Mouse (Mus musculus) erythroblast, embryonic 14.5 days (primary cell): ENCODE measurements around the gene Upb1. TPM values are rescaled to one million over a fixed set of nuclear protein-coding genes. Genes with fewer than 3 reads are reported as not detected.
"Not testable (repeated sequence)": the region's sequence is repeated elsewhere in the genome, so short reads cannot be mapped to it uniquely, and the experiment has no call there.

Source experiments
- H3K27me3 ChIP-seq: 2 replicates; pipeline ENCODE4 v1.6.1; 2012; ENCODE audit warnings: inconsistent platforms; ENCODE audit not compliant: control insufficient read depth
- H3K36me3 ChIP-seq: 2 replicates; pipeline ENCODE4 v1.6.1; 2012; ENCODE audit warnings: mild to moderate bottlenecking, inconsistent platforms; ENCODE audit not compliant: control insufficient read depth
- H3K4me1 ChIP-seq: 2 replicates; pipeline ENCODE4 v1.6.1; 2012; ENCODE audit warnings: inconsistent platforms; ENCODE audit not compliant: control insufficient read depth
- H3K4me3 ChIP-seq: replicated peaks from 2 replicates; pipeline ENCODE3; 2012; ENCODE audit warnings: moderate library complexity, mild to moderate bottlenecking, inconsistent platforms
- H3K9me3 ChIP-seq: 2 replicates; pipeline ENCODE4 v1.6.1; 2012; ENCODE audit warnings: low read length, inconsistent platforms, mixed read lengths; ENCODE audit not compliant: control insufficient read depth
- GATA1 ChIP-seq: IDR thresholded peaks from 2 replicates; pipeline ENCODE4 v1.6.1; 2012; ENCODE audit warnings: low read length, inconsistent platforms, mixed read lengths
- TAL1 ChIP-seq: IDR thresholded peaks from 3 replicates; pipeline ENCODE4 v1.6.1; 2012; ENCODE audit warnings: low read length, inconsistent platforms, mixed read lengths
- polyA plus RNA-seq: library from polyadenylated mRNA; stranded (reverse); fragments of >175 nt; gene quantifications from 2 replicates; pipeline ENCODE4 v1.2.3, GENCODE M21; 2012

Gene Upb1
- polyA plus RNA-seq, 1 experiment, result not detected

- TF ChIP-seq GATA1, result no peak
- no peak for TF ChIP-seq TAL1
- no peak overlapping the region for H3K4me3 ChIP-seq
Observed at GRCm38 (mm10) chr10:75474571-75474970, 73.7 kb downstream of the Upb1 start.

GRCm38 (mm10) chr10:75475139-75475850 is 74.4 kb downstream of the Upb1 start:
- H3K27me3 ChIP-seq, H3K36me3 ChIP-seq, H3K4me3 ChIP-seq, H3K4me1 ChIP-seq, H3K9me3 ChIP-seq: not testable (repeated sequence)

More at GRCm38 (mm10) chr10:75474571-75474970, 73.7 kb downstream of the Upb1 start:
- no peaks in the 10 kb centered on the region for H3K27me3 ChIP-seq
- H3K4me1 ChIP-seq, result no peaks in the 10 kb centered on the region
- H3K9me3 ChIP-seq, result no peaks in the 10 kb centered on the region
- H3K36me3 ChIP-seq, result no peaks in the 10 kb centered on the region

- no peak for TF ChIP-seq TAL1
Observed at GRCm38 (mm10) chr10:75477034-75477433, 76.1 kb downstream of the Upb1 start.

GRCm38 (mm10) chr10:75479955-75480354 is 79.0 kb downstream of the Upb1 start:
- no peaks in the 10 kb centered on the region for H3K27me3 ChIP-seq
- no peaks in the 10 kb centered on the region for H3K4me1 ChIP-seq
- no peaks in the 10 kb centered on the region for H3K9me3 ChIP-seq
- no peak overlapping the region for H3K4me3 ChIP-seq
- H3K36me3 ChIP-seq, result no peaks in the 10 kb centered on the region
- no peak for TF ChIP-seq GATA1
- TF ChIP-seq TAL1, result no peak

More at GRCm38 (mm10) chr10:75477034-75477433, 76.1 kb downstream of the Upb1 start:
- Histone ChIP-seq H3K27me3 (no peaks in the 10 kb centered on the region), H3K9me3 (no peaks in the 10 kb centered on the region), H3K36me3 (no peaks in the 10 kb centered on the region), H3K4me3 (no peak overlapping the region), H3K4me1 (no peaks in the 10 kb centered on the region)

- no peaks in the 10 kb centered on the region for H3K9me3 ChIP-seq
- H3K36me3 ChIP-seq, result no peaks in the 10 kb centered on the region
- TF ChIP-seq GATA1 (no peak), TAL1 (no peak)
- no peak overlapping the region for H3K4me3 ChIP-seq
- H3K27me3 ChIP-seq, result no peaks in the 10 kb centered on the region
- no peaks in the 10 kb centered on the region for H3K4me1 ChIP-seq
Observed at GRCm38 (mm10) chr10:75481703-75482102, 80.8 kb downstream of the Upb1 start.

GRCm38 (mm10) chr10:75482271-75482670 is 81.4 kb downstream of the Upb1 start:
- no peaks in the 10 kb centered on the region for H3K27me3 ChIP-seq
- H3K4me1 ChIP-seq, result no peaks in the 10 kb centered on the region
- no peaks in the 10 kb centered on the region for H3K9me3 ChIP-seq
- TF ChIP-seq GATA1 (no peak), TAL1 (no peak)
- no peak overlapping the region for H3K4me3 ChIP-seq
- no peaks in the 10 kb centered on the region for H3K36me3 ChIP-seq

- TF ChIP-seq GATA1 (no peak), TAL1 (no peak)
- H3K4me3 ChIP-seq, result no peak overlapping the region
- no peaks in the 10 kb centered on the region for H3K4me1 ChIP-seq
- H3K27me3 ChIP-seq, result no peaks in the 10 kb centered on the region
- H3K36me3 ChIP-seq, result no peaks in the 10 kb centered on the region
- no peaks in the 10 kb centered on the region for H3K9me3 ChIP-seq
Observed at GRCm38 (mm10) chr10:75482919-75483483, 82.1 kb downstream of the Upb1 start.

- H3K4me1 ChIP-seq, result no peaks in the 10 kb centered on the region
- TF ChIP-seq GATA1 (no peak), TAL1 (no peak)
- no peaks in the 10 kb centered on the region for H3K36me3 ChIP-seq
- H3K27me3 ChIP-seq, result no peaks in the 10 kb centered on the region
- H3K9me3 ChIP-seq, result no peaks in the 10 kb centered on the region
- H3K4me3 ChIP-seq, result no peak overlapping the region
Observed at GRCm38 (mm10) chr10:75484066-75484465, 83.2 kb downstream of the Upb1 start.

GRCm38 (mm10) chr10:75484767-75485166 is 83.9 kb downstream of the Upb1 start:
- no peak for TF ChIP-seq GATA1
- no peak for TF ChIP-seq TAL1
- H3K4me3 ChIP-seq, result no peak overlapping the region
- no peaks in the 10 kb centered on the region for H3K36me3 ChIP-seq
- H3K9me3 ChIP-seq, result no peaks in the 10 kb centered on the region
- no peaks in the 10 kb centered on the region for H3K4me1 ChIP-seq
- H3K27me3 ChIP-seq, result no peaks in the 10 kb centered on the region
